Mouse (Mus musculus): ENCODE data around the gene Tbc1d30.

DNA sequence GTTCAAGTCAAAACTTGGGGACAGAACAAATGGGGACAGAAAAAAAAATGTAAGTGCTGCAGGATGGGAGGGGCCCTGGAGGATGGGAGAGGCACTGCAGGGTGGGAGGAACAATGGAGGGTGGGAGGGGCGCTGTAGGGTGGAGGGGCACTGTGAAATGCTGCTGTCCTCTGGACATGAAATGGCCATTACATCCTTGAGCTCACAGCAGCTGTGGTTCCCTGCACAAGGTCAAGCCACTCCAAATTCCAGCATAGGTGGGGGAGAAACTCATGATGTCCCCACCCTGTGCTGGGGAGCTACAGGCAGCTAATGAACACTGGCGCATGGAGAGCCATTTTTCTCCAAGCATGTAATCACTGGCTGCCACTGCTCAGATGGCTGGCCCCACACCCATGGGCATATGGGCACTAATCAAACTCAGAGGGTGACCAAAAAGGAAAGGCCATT, 74.0 kb downstream of the Tbc1d30 start:
- TF ChIP-seq POLR2A (IDR thresholded peaks at IDR 0.05; ENCODE audit: low read depth, low read length) (no peak), CTCF (IDR thresholded peaks at IDR 0.05; ENCODE audit: extremely low read depth, insufficient read depth, insufficient read length, insufficient replicate concordance) (no peak)
